Mouse (Mus musculus) embryonic facial prominence, embryonic 11.5 days (tissue): ENCODE results near the gene Rps6kl1. TPM values are rescaled to one million over a fixed set of nuclear protein-coding genes. Genes with fewer than 3 reads are reported as not detected.

Experiments
- ATAC-seq: fragments of 200-750 bp; cut with Nextera tagmentation; replicated peaks from 2 replicates; pipeline ENCODE4 v1.8.0; 2017; ENCODE audit warnings: low read depth; ENCODE audit not compliant: insufficient number of reproducible peaks, low FRiP score, low TSS enrichment
- DNase-seq: peaks from one replicate; pipeline ENCODE4 v3.0.0-alpha.2; 2015; ENCODE audit warnings: low spot score
- H3K27ac ChIP-seq: fragments of 300-500 bp; sonication (generic); replicated peaks from 2 replicates; pipeline ENCODE4 v1.5.1; 2014; ENCODE audit warnings: mild to moderate bottlenecking, low read depth, low read length, control low read depth
- H3K27me3 ChIP-seq: fragments of 300-500 bp; sonication (generic); 2 replicates; pipeline ENCODE4 v1.6.1; 2014; ENCODE audit warnings: mild to moderate bottlenecking, low read length, moderate library complexity, mixed read lengths; ENCODE audit not compliant: control insufficient read depth, insufficient read depth
- H3K36me3 ChIP-seq: fragments of 300-500 bp; sonication (generic); replicated peaks from 2 replicates; pipeline ENCODE4 v1.6.1; 2014; ENCODE audit warnings: low read depth, mild to moderate bottlenecking, low read length, moderate library complexity, mixed read lengths; ENCODE audit not compliant: control insufficient read depth, insufficient read depth
- H3K4me1 ChIP-seq: fragments of 300-500 bp; sonication (generic); 2 replicates; pipeline ENCODE4 v1.6.1; 2014; ENCODE audit warnings: low read length, mixed read lengths; ENCODE audit not compliant: control insufficient read depth, insufficient read depth
- H3K4me2 ChIP-seq: fragments of 300-500 bp; sonication (generic); 2 replicates; pipeline ENCODE4 v1.6.1; 2014; ENCODE audit warnings: low read depth, mild to moderate bottlenecking, control low read depth, low read length, moderate library complexity
- H3K4me3 ChIP-seq: fragments of 300-500 bp; sonication (generic); 2 replicates; pipeline ENCODE4 v1.5.1; 2014; ENCODE audit warnings: low read depth, low read length, control low read depth
- H3K9ac ChIP-seq: fragments of 300-500 bp; sonication (generic); replicated peaks from 2 replicates; pipeline ENCODE4 v1.6.1; 2014; ENCODE audit warnings: mild to moderate bottlenecking, control low read depth, low read length
- H3K9me3 ChIP-seq: fragments of 300-500 bp; sonication (generic); replicated peaks from 2 replicates; pipeline ENCODE4 v1.6.1; 2016; ENCODE audit warnings: mild to moderate bottlenecking, low read length, inconsistent platforms, mixed read lengths; ENCODE audit not compliant: control insufficient read depth
- whole genome bisulfite sequencing: fragments of 180-500 bp; shearing (Covaris S2); extraction: QIAGEN DNeasy Blood & Tissue Kit; methylation state at CpG from one replicate; pipeline ENCODE4 v1.1.7; 2014; 5-methylcytosine and 5-hydroxymethylcytosine counted together
- polyA plus RNA-seq: library from polyadenylated mRNA; unstranded; fragments of >200 nt; fragmentation: Nextera tagmentation; extraction: Ambion mirVana; gene quantifications from 2 replicates; pipeline ENCODE4 v1.2.1, GENCODE M21; 2014

Rps6kl1 gene
- polyA plus RNA-seq, 1 experiment from 2014 or later, result 1.3 TPM

GRCm38 (mm10) chr12:85181475-85182344 lies 30.6 kb upstream of the Rps6kl1 start:
- Histone ChIP-seq H3K4me1 (peaks cover 7% of the 10 kb centered on the region; the same call in 1 of the 2 replicates), H3K27me3 (0 out of 2 replicates have a peak, but pooled peaks cover 3% of the 10 kb centered on the region), H3K4me3 (no peak overlapping the region), H3K9ac (no peak overlapping the region), H3K27ac (no peak overlapping the region), H3K36me3 (no peaks in the 10 kb centered on the region), H3K4me2 (no peak overlapping the region; the same call in none of the 2 replicates), H3K9me3 (no peaks in the 10 kb centered on the region)
- DNase-seq, result peak; percentile 22
- 26% methylated on average over 15 of the region's 17 CpGs for WGBS
- no peak for ATAC-seq

- ATAC-seq, result no peak
- Histone ChIP-seq H3K27me3 (0 out of 2 replicates have a peak, but pooled peaks cover 3% of the 10 kb centered on the region), H3K9me3 (no peaks in the 10 kb centered on the region), H3K27ac (no peak overlapping the region), H3K36me3 (no peaks in the 10 kb centered on the region), H3K9ac (no peak overlapping the region), H3K4me1 (peaks cover 18% of the 10 kb centered on the region), H3K4me2 (no peak overlapping the region), H3K4me3 (no peak overlapping the region)
- no peak for DNase-seq
- 60% methylated on average over 2 of the region's 2 CpGs for WGBS
These were observed 27.2 kb upstream of the Rps6kl1 start for GRCm38 (mm10) chr12:85178294-85178693.

- ATAC-seq (no peak), DNase-seq (no peak)
- H3K4me2 ChIP-seq, result peak within 1 kb of the TSS; percentile 71
- peaks cover 18% of the 10 kb centered on the region for H3K4me1 ChIP-seq
- 66% methylated on average over 10 of the region's 10 CpGs for WGBS
- H3K27ac ChIP-seq, result no peak within 1 kb of the TSS
- no peaks in the 10 kb centered on the region for H3K9me3 ChIP-seq
- no peaks in the 10 kb centered on the region for H3K36me3 ChIP-seq
- peak within 1 kb of the TSS; percentile 56 for H3K9ac ChIP-seq
- H3K27me3 ChIP-seq, result 0 out of 2 replicates have a peak, but pooled peaks cover 3% of the 10 kb centered on the region
- peak within 1 kb of the TSS; percentile 34 for H3K4me3 ChIP-seq
These were observed 26.7 kb upstream of the Rps6kl1 start, which contains the start of gene Pgf for GRCm38 (mm10) chr12:85177740-85178239. TSS of gene Pgf (minus strand) at chr12:85177790.

- peak overlapping the region; percentile 71 for H3K4me2 ChIP-seq
- peak overlapping the region; percentile 56 for H3K9ac ChIP-seq
- peak overlapping the region; percentile 34 for H3K4me3 ChIP-seq
- H3K27ac ChIP-seq, result no peak overlapping the region
- DNase-seq (peak; percentile 76), ATAC-seq (peak; percentile 30; the same call in 1 of the 2 replicates)
- H3K9me3 ChIP-seq, result no peaks in the 10 kb centered on the region
- 0 out of 2 replicates have a peak, but pooled peaks cover 3% of the 10 kb centered on the region for H3K27me3 ChIP-seq
- peaks cover 13% of the 10 kb centered on the region for H3K4me1 ChIP-seq
- H3K36me3 ChIP-seq, result no peaks in the 10 kb centered on the region
- WGBS, result 2% methylated on average over 32 of the region's 32 CpGs
These were observed 25.9 kb upstream of the Rps6kl1 start for GRCm38 (mm10) chr12:85176846-85177523.

GRCm38 (mm10) chr12:85175926-85176845 lies 25.1 kb upstream of the Rps6kl1 start:
- DNase-seq (peak; percentile 82), ATAC-seq (peak; percentile 85)
- 10% methylated on average over 11 of the region's 11 CpGs for WGBS
- peak overlapping the region; percentile 56 for H3K9ac ChIP-seq
- H3K4me1 ChIP-seq, result peaks cover 13% of the 10 kb centered on the region
- peak overlapping the region; percentile 34 for H3K4me3 ChIP-seq
- no peaks in the 10 kb centered on the region for H3K9me3 ChIP-seq
- H3K4me2 ChIP-seq, result peak overlapping the region; percentile 71
- H3K36me3 ChIP-seq, result no peaks in the 10 kb centered on the region
- 0 out of 2 replicates have a peak, but pooled peaks cover 3% of the 10 kb centered on the region for H3K27me3 ChIP-seq
- peak overlapping the region; percentile 53; the same call in 1 of the 2 replicates for H3K27ac ChIP-seq

- ATAC-seq (no peak; the same call in 1 of the 2 replicates), DNase-seq (no peak)
- Histone ChIP-seq H3K9me3 (no peaks in the 10 kb centered on the region), H3K9ac (peak overlapping the region; percentile 56), H3K4me1 (peaks cover 13% of the 10 kb centered on the region), H3K36me3 (no peaks in the 10 kb centered on the region), H3K27ac (peak overlapping the region; percentile 53), H3K4me3 (peak overlapping the region; percentile 34), H3K27me3 (0 out of 2 replicates have a peak, but pooled peaks cover 3% of the 10 kb centered on the region), H3K4me2 (peak overlapping the region; percentile 71)
- 46% methylated on average over 16 of the region's 16 CpGs for WGBS
These were observed 24.1 kb upstream of the Rps6kl1 start for GRCm38 (mm10) chr12:85175087-85175675.

GRCm38 (mm10) chr12:85174016-85174415 lies 23.0 kb upstream of the Rps6kl1 start:
- 0 out of 2 replicates have a peak, but pooled peaks cover under 1% of the 10 kb centered on the region for H3K27me3 ChIP-seq
- ATAC-seq (no peak), DNase-seq (no peak)
- H3K4me2 ChIP-seq, result no peak overlapping the region
- H3K27ac ChIP-seq, result no peak overlapping the region
- H3K9ac ChIP-seq, result no peak overlapping the region
- no peaks in the 10 kb centered on the region for H3K36me3 ChIP-seq
- 71% methylated on average over 7 of the region's 7 CpGs for WGBS
- H3K9me3 ChIP-seq, result no peaks in the 10 kb centered on the region
- no peak overlapping the region for H3K4me3 ChIP-seq
- H3K4me1 ChIP-seq, result peaks cover 13% of the 10 kb centered on the region
